Mouse (Mus musculus) lung, postnatal 0 days (tissue): Measurements from ENCODE around the gene Fbxo11.

ENCODE experiments used
- CTCF ChIP-seq: IDR thresholded peaks from 2 replicates; pipeline ENCODE4 v1.5.1; 2016; ENCODE audit warnings: antibody characterized with exemption, mild to moderate bottlenecking
- EP300 ChIP-seq: IDR thresholded peaks from 2 replicates; pipeline ENCODE4 v1.6.1; 2016; ENCODE audit warnings: antibody characterized with exemption, mild to moderate bottlenecking, control low read depth

- TF ChIP-seq CTCF (no peak), EP300 (no peak)
Observed at GRCm38 (mm10) chr17:88106365-88106764, 41.3 kb upstream of the Fbxo11 start.
